In the genomic region with DNA sequence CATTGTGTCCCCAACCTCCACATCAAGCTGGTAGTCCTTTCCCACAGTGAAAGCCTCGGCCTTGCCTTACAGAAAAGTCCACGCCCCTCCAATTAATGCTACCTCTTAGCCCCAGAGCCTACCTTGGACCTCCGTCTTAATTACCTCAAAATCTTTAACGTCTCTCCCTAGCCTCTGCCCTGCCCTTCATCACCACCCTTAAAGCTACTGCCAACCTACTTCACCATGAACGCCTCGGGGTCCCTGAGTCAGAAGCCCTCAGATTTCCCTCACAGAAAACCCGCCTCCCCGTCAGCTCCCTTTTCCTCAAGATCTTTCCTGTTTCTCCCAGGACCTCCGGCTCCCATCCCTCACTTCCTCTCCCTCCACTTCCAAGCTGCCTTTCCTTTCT, we compare ENCODE assay signal across 9 mouse cellular contexts. TPM values are rescaled to one million over a fixed set of nuclear protein-coding genes. Genes with fewer than 3 reads are reported as not detected.
DNase-seq lines count a peak whose midpoint lies in the region; ATAC-seq lines count a peak whose summit lies in the region.
"Had no signal": no experiment of that assay in that cellular context is flagged by ENCODE, and none has a peak within 500 bp of the region (broad histone marks: within the 10 kb centered on the region; RNA-seq: fewer than 3 reads in every experiment).

No protein-coding gene starts in this region.

- peak overlapping the region; percentile 76 for H3K4me3 ChIP-seq in kidney, embryonic 16.5 days (ENCODE audit: low read length)
- H3K4me3 ChIP-seq in brown adipose tissue, adult 24 weeks (ENCODE audit: insufficient read depth, low read depth, low read length) = peak overlapping the region; percentile 83
- peak overlapping the region; percentile 79 for H3K4me3 ChIP-seq in hindbrain, embryonic 13.5 days
- peak overlapping the region; percentile 77 for H3K4me3 ChIP-seq in midbrain, embryonic 15.5 days

- peak overlapping the region; percentile 91 for H3K27ac ChIP-seq in kidney, embryonic 16.5 days (ENCODE audit: low read length)
- H3K27ac ChIP-seq in brown adipose tissue, adult 24 weeks (replicated peaks; ENCODE audit: low read depth, low read length) = peak overlapping the region; percentile 73
- peak overlapping the region; percentile 87 for H3K27ac ChIP-seq in hindbrain, embryonic 13.5 days
- peak overlapping the region; percentile 87 for H3K27ac ChIP-seq in midbrain, embryonic 15.5 days

- DNase-seq in kidney, postnatal 14 days = no peak
- no peak for DNase-seq in frontal cortex, postnatal 25 days (ENCODE audit: low spot score in 2 of 2)
- DNase-seq in gastrocnemius, postnatal 14 days = no peak
- no peak for DNase-seq in kidney, postnatal 4 days

- WGBS in kidney, embryonic 16.5 days = 0% methylated on average over 9 of the region's 9 CpGs
- WGBS in hindbrain, embryonic 13.5 days = 1% methylated on average over 9 of the region's 9 CpGs
- WGBS in midbrain, embryonic 15.5 days = 2% methylated on average over 9 of the region's 9 CpGs

- H3K9me3 ChIP-seq in kidney, embryonic 16.5 days (ENCODE audit: low read length) = no peaks in the 10 kb centered on the region
- H3K9me3 ChIP-seq in hindbrain, embryonic 13.5 days = no peaks in the 10 kb centered on the region
- no peaks in the 10 kb centered on the region for H3K9me3 ChIP-seq in midbrain, embryonic 15.5 days

- H3K9ac ChIP-seq in kidney, embryonic 16.5 days (replicated peaks; ENCODE audit: low read length) = peak overlapping the region; percentile 78
- H3K9ac ChIP-seq in hindbrain, embryonic 13.5 days = peak overlapping the region; percentile 83
- H3K9ac ChIP-seq in midbrain, embryonic 15.5 days = peak overlapping the region; percentile 80

- no peaks in the 10 kb centered on the region for H3K27me3 ChIP-seq in kidney, embryonic 16.5 days (ENCODE audit: insufficient read depth, low read length)
- H3K27me3 ChIP-seq in hindbrain, embryonic 13.5 days = no peaks in the 10 kb centered on the region
- no peaks in the 10 kb centered on the region for H3K27me3 ChIP-seq in midbrain, embryonic 15.5 days (replicated peaks)

- peak overlapping the region; percentile 67 for H3K4me2 ChIP-seq in kidney, embryonic 16.5 days (replicated peaks; ENCODE audit: low read depth, low read length)
- H3K4me2 ChIP-seq in hindbrain, embryonic 13.5 days = peak overlapping the region; percentile 83
- H3K4me2 ChIP-seq in midbrain, embryonic 15.5 days = peak overlapping the region; percentile 69

- intact Hi-C loops in gastrocnemius, postnatal 14 days (cut with DNase I; ENCODE audit: low total_unique reads) = loop anchor here (5.0 kb wide), 1 partner anchor 67 kb away; no protein-coding TSS in a partner anchor

- peaks cover 2% of the 10 kb centered on the region; the same call in 1 of the 2 replicates for H3K36me3 ChIP-seq in kidney, embryonic 16.5 days (ENCODE audit: insufficient read depth, low read length)
- no peaks in the 10 kb centered on the region; the same call in 1 of the 2 replicates for H3K36me3 ChIP-seq in hindbrain, embryonic 13.5 days
- H3K36me3 ChIP-seq in midbrain, embryonic 15.5 days (replicated peaks) = no peaks in the 10 kb centered on the region

- ATAC-seq in kidney, embryonic 16.5 days (ENCODE audit: low FRiP score, low TSS enrichment) = peak; percentile 28
- ATAC-seq in hindbrain, embryonic 13.5 days (ENCODE audit: low FRiP score) = peak; percentile 58
- ATAC-seq in midbrain, embryonic 15.5 days (replicated peaks) = peak; percentile 75

- peaks cover 23% of the 10 kb centered on the region for H3K4me1 ChIP-seq in kidney, embryonic 16.5 days (ENCODE audit: insufficient read depth, low read length)
- H3K4me1 ChIP-seq in brown adipose tissue, adult 24 weeks (ENCODE audit: control insufficient read depth, insufficient read depth, insufficient read length, low read length) = peaks cover 9% of the 10 kb centered on the region; the same call in 1 of the 2 replicates
- H3K4me1 ChIP-seq in hindbrain, embryonic 13.5 days (replicated peaks) = peaks cover 33% of the 10 kb centered on the region
- H3K4me1 ChIP-seq in midbrain, embryonic 15.5 days = peaks cover 36% of the 10 kb centered on the region

RNA-seq across cellular contexts. Expression of gene Rnf121, which starts 0.6 kb away (rescaled TPM):
- polyA plus RNA-seq in kidney, embryonic 16.5 days (2015; fragmentation: Nextera tagmentation; extraction: Ambion mirVana) = 32.7 and 34.1 TPM in 2 replicates
- polyA plus RNA-seq in brown adipose tissue, adult 24 weeks (2012; ENCODE audit: insufficient read depth, insufficient read length, missing spikeins) = 14.8 and 17.2 TPM in 2 replicates
- polyA plus RNA-seq in hindbrain, embryonic 13.5 days (2015; fragmentation: Nextera tagmentation; extraction: Ambion mirVana) = 31.2 and 32.8 TPM in 2 replicates
- polyA plus RNA-seq in midbrain, embryonic 15.5 days (2015; fragmentation: Nextera tagmentation; extraction: Ambion mirVana) = 33.7 and 34.2 TPM in 2 replicates
- total RNA-seq in gastrocnemius, postnatal 14 days (2021) = 10 to 100 TPM; 17.9 to 18.9 TPM

RNA-seq across cellular contexts. Expression of gene Xndc1, which starts 0.7 kb away (rescaled TPM):
- 34.4 and 37.5 TPM in 2 replicates for polyA plus RNA-seq in kidney, embryonic 16.5 days (2015; fragmentation: Nextera tagmentation; extraction: Ambion mirVana)
- polyA plus RNA-seq in brown adipose tissue, adult 24 weeks (2012; ENCODE audit: insufficient read depth, insufficient read length, missing spikeins) = 7.8 and 10.0 TPM in 2 replicates
- polyA plus RNA-seq in hindbrain, embryonic 13.5 days (2015; fragmentation: Nextera tagmentation; extraction: Ambion mirVana) = 28.0 and 28.8 TPM in 2 replicates
- polyA plus RNA-seq in midbrain, embryonic 15.5 days (2015; fragmentation: Nextera tagmentation; extraction: Ambion mirVana) = 29.6 and 29.8 TPM in 2 replicates
- total RNA-seq in gastrocnemius, postnatal 14 days (2021) = 1 to 10 TPM; 3.8 to 4.9 TPM

RNA-seq across cellular contexts. Expression of gene Xntrpc, which starts 0.9 kb away (rescaled TPM):
- polyA plus RNA-seq in kidney, embryonic 16.5 days (2015; fragmentation: Nextera tagmentation; extraction: Ambion mirVana) = 0.99 and 1.4 TPM in 2 replicates
- polyA plus RNA-seq in brown adipose tissue, adult 24 weeks (2012; ENCODE audit: insufficient read depth, insufficient read length, missing spikeins) = 0.32 TPM in 1 of 2 replicates, not detected in the other
- 1.2 and 1.4 TPM in 2 replicates for polyA plus RNA-seq in hindbrain, embryonic 13.5 days (2015; fragmentation: Nextera tagmentation; extraction: Ambion mirVana)
- polyA plus RNA-seq in midbrain, embryonic 15.5 days (2015; fragmentation: Nextera tagmentation; extraction: Ambion mirVana) = 1.00 and 1.3 TPM in 2 replicates
- total RNA-seq in gastrocnemius, postnatal 14 days (2021) = under 1 TPM; 0.53 to 0.84 TPM

RNA-seq across cellular contexts. Expression of gene Trpc2, which starts 18.3 kb away (rescaled TPM):
- polyA plus RNA-seq in kidney, embryonic 16.5 days (2015; fragmentation: Nextera tagmentation; extraction: Ambion mirVana) = 0.09 TPM in 1 of 2 replicates, not detected in the other
- polyA plus RNA-seq in brown adipose tissue, adult 24 weeks (2012; ENCODE audit: insufficient read depth, insufficient read length, missing spikeins) = 0.54 TPM in 1 of 2 replicates, not detected in the other
- polyA plus RNA-seq in hindbrain, embryonic 13.5 days (2015; fragmentation: Nextera tagmentation; extraction: Ambion mirVana) = 0.25 and 0.49 TPM in 2 replicates
- polyA plus RNA-seq in midbrain, embryonic 15.5 days (2015; fragmentation: Nextera tagmentation; extraction: Ambion mirVana) = not detected in 2 replicates
- total RNA-seq in gastrocnemius, postnatal 14 days (2021) = under 1 TPM in 1 of 2 experiments, not detected in 1; 0.21 TPM

RNA-seq across cellular contexts. Expression of gene Art1, which starts 36.9 kb away (rescaled TPM):
- 1.0 and 1.2 TPM in 2 replicates for polyA plus RNA-seq in kidney, embryonic 16.5 days (2015; fragmentation: Nextera tagmentation; extraction: Ambion mirVana)
- 4.8 and 7.6 TPM in 2 replicates for polyA plus RNA-seq in brown adipose tissue, adult 24 weeks (2012; ENCODE audit: insufficient read depth, insufficient read length, missing spikeins)
- 0.22 and 0.26 TPM in 2 replicates for polyA plus RNA-seq in hindbrain, embryonic 13.5 days (2015; fragmentation: Nextera tagmentation; extraction: Ambion mirVana)
- polyA plus RNA-seq in midbrain, embryonic 15.5 days (2015; fragmentation: Nextera tagmentation; extraction: Ambion mirVana) = 0.36 and 0.37 TPM in 2 replicates
- total RNA-seq in gastrocnemius, postnatal 14 days (2021) = 100 to 1,000 TPM; 281 to 363 TPM
- total RNA-seq: neutrophil, adult 5-6 weeks had no signal
